Mouse (Mus musculus): Measurements from ENCODE around the gene Pter. TPM values are rescaled to one million over a fixed set of nuclear protein-coding genes. Genes with fewer than 3 reads are reported as not detected.

Gene Pter
- total RNA-seq, 1 experiment = 3.9 TPM

GRCm38 (mm10) chr2:12930338-12930737 is 6.5 kb downstream of the Pter start:
- no peak overlapping the region for H3K9ac ChIP-seq (ENCODE audit: insufficient read depth, low read depth, low read length, poor library complexity, severe bottlenecking)
- H3K4me3 ChIP-seq (ENCODE audit: insufficient read depth in 1 of 2, low read depth in 1 of 2, low read length in 2 of 2, poor library complexity in 1 of 2, severe bottlenecking in 1 of 2) = no peak overlapping the region
- TF ChIP-seq CHD2 (IDR thresholded peaks at IDR 0.05; ENCODE audit: low read depth, low read length) (no peak), HCFC1 (IDR thresholded peaks at IDR 0.05; ENCODE audit: borderline replicate concordance, insufficient read depth, low read length) (no peak), ZNF384 (IDR thresholded peaks at IDR 0.05; ENCODE audit: low read depth, low read length) (no peak), ZC3H11A (IDR thresholded peaks at IDR 0.05; ENCODE audit: borderline replicate concordance, low read depth, low read length) (no peak), MAFK (IDR thresholded peaks at IDR 0.05; ENCODE audit: insufficient read depth, low read depth, low read length) (no peak)
- in situ Hi-C loops (cut with MboI; ENCODE audit: low sequenced_read_pairs in 2 of 2, unreplicated experiment in 2 of 2) = no loop called here
- DNase-seq (ENCODE audit: low read depth, low spot score) = no peak
- H3K9me3 ChIP-seq (ENCODE audit: control insufficient read depth, insufficient read depth, low read depth, low read length) = no peaks in the 10 kb centered on the region
- no peaks in the 10 kb centered on the region for H3K36me3 ChIP-seq (ENCODE audit: control insufficient read depth, insufficient read depth, low read length, poor library complexity, severe bottlenecking)
- H3K4me1 ChIP-seq (ENCODE audit: control insufficient read depth in 2 of 2, insufficient read depth in 2 of 2, low read length in 2 of 2, poor library complexity in 1 of 2) = no peaks in the 10 kb centered on the region
- H3K27ac ChIP-seq (ENCODE audit: insufficient read depth, low read depth, low read length, poor library complexity, severe bottlenecking) = no peak overlapping the region

- TF ChIP-seq ZNF384 (IDR thresholded peaks at IDR 0.05; ENCODE audit: low read depth, low read length) (no peak), MAFK (IDR thresholded peaks at IDR 0.05; ENCODE audit: insufficient read depth, low read depth, low read length) (no peak), CHD2 (IDR thresholded peaks at IDR 0.05; ENCODE audit: low read depth, low read length) (no peak)
- in situ Hi-C loops (cut with MboI; ENCODE audit: low sequenced_read_pairs in 2 of 2, unreplicated experiment in 2 of 2) = no loop called here
- H3K9ac ChIP-seq (ENCODE audit: insufficient read depth, low read depth, low read length, poor library complexity, severe bottlenecking) = no peak overlapping the region
Observed at GRCm38 (mm10) chr2:12933905-12934304, 10.1 kb downstream of the Pter start.

GRCm38 (mm10) chr2:12935286-12935685 is 11.4 kb downstream of the Pter start:
- DNase-seq (ENCODE audit: low read depth, low spot score) = no peak
- H3K27ac ChIP-seq (ENCODE audit: insufficient read depth, low read depth, low read length, poor library complexity, severe bottlenecking) = no peak overlapping the region
- in situ Hi-C loops (cut with MboI; ENCODE audit: low sequenced_read_pairs in 2 of 2, unreplicated experiment in 2 of 2) = no loop called here
- no peaks in the 10 kb centered on the region for H3K9me3 ChIP-seq (ENCODE audit: control insufficient read depth, insufficient read depth, low read depth, low read length)
- H3K4me1 ChIP-seq (ENCODE audit: control insufficient read depth in 2 of 2, insufficient read depth in 2 of 2, low read length in 2 of 2, poor library complexity in 1 of 2) = no peaks in the 10 kb centered on the region
- no peaks in the 10 kb centered on the region for H3K36me3 ChIP-seq (ENCODE audit: control insufficient read depth, insufficient read depth, low read length, poor library complexity, severe bottlenecking)
- TF ChIP-seq ZNF384 (IDR thresholded peaks at IDR 0.05; ENCODE audit: low read depth, low read length) (no peak), ZC3H11A (IDR thresholded peaks at IDR 0.05; ENCODE audit: borderline replicate concordance, low read depth, low read length) (no peak), CHD2 (IDR thresholded peaks at IDR 0.05; ENCODE audit: low read depth, low read length) (no peak), HCFC1 (IDR thresholded peaks at IDR 0.05; ENCODE audit: borderline replicate concordance, insufficient read depth, low read length) (no peak), MAFK (IDR thresholded peaks at IDR 0.05; ENCODE audit: insufficient read depth, low read depth, low read length) (no peak)
- H3K4me3 ChIP-seq (ENCODE audit: insufficient read depth in 1 of 2, low read depth in 1 of 2, low read length in 2 of 2, poor library complexity in 1 of 2, severe bottlenecking in 1 of 2) = no peak overlapping the region
- H3K9ac ChIP-seq (ENCODE audit: insufficient read depth, low read depth, low read length, poor library complexity, severe bottlenecking) = no peak overlapping the region

More at GRCm38 (mm10) chr2:12933905-12934304, 10.1 kb downstream of the Pter start:
- H3K36me3 ChIP-seq (ENCODE audit: control insufficient read depth, insufficient read depth, low read length, poor library complexity, severe bottlenecking) = no peaks in the 10 kb centered on the region
- H3K9me3 ChIP-seq (ENCODE audit: control insufficient read depth, insufficient read depth, low read depth, low read length) = no peaks in the 10 kb centered on the region
- no peak for DNase-seq (ENCODE audit: low read depth, low spot score)
- H3K4me3 ChIP-seq (ENCODE audit: insufficient read depth in 1 of 2, low read depth in 1 of 2, low read length in 2 of 2, poor library complexity in 1 of 2, severe bottlenecking in 1 of 2) = no peak overlapping the region
- no peak overlapping the region for H3K27ac ChIP-seq (ENCODE audit: insufficient read depth, low read depth, low read length, poor library complexity, severe bottlenecking)
- no peaks in the 10 kb centered on the region for H3K4me1 ChIP-seq (ENCODE audit: control insufficient read depth in 2 of 2, insufficient read depth in 2 of 2, low read length in 2 of 2, poor library complexity in 1 of 2)

GRCm38 (mm10) chr2:12937461-12938217 is 13.8 kb downstream of the Pter start:
- no peak overlapping the region for H3K4me3 ChIP-seq (ENCODE audit: insufficient read depth in 1 of 2, low read depth in 1 of 2, low read length in 2 of 2, poor library complexity in 1 of 2, severe bottlenecking in 1 of 2)
- DNase-seq (ENCODE audit: low read depth, low spot score) = no peak
- in situ Hi-C loops (cut with MboI; ENCODE audit: low sequenced_read_pairs in 2 of 2, unreplicated experiment in 2 of 2) = no loop called here
- no peaks in the 10 kb centered on the region for H3K9me3 ChIP-seq (ENCODE audit: control insufficient read depth, insufficient read depth, low read depth, low read length)
- no peaks in the 10 kb centered on the region for H3K4me1 ChIP-seq (ENCODE audit: control insufficient read depth in 2 of 2, insufficient read depth in 2 of 2, low read length in 2 of 2, poor library complexity in 1 of 2)
- H3K36me3 ChIP-seq (ENCODE audit: control insufficient read depth, insufficient read depth, low read length, poor library complexity, severe bottlenecking) = no peaks in the 10 kb centered on the region
- H3K9ac ChIP-seq (ENCODE audit: insufficient read depth, low read depth, low read length, poor library complexity, severe bottlenecking) = no peak overlapping the region
- TF ChIP-seq MAFK (IDR thresholded peaks at IDR 0.05; ENCODE audit: insufficient read depth, low read depth, low read length) = no peak
- no peak overlapping the region for H3K27ac ChIP-seq (ENCODE audit: insufficient read depth, low read depth, low read length, poor library complexity, severe bottlenecking)

GRCm38 (mm10) chr2:12938641-12939040 is 14.8 kb downstream of the Pter start:
- in situ Hi-C loops (cut with MboI; ENCODE audit: low sequenced_read_pairs in 2 of 2, unreplicated experiment in 2 of 2) = no loop called here
- H3K9me3 ChIP-seq (ENCODE audit: control insufficient read depth, insufficient read depth, low read depth, low read length) = no peaks in the 10 kb centered on the region
- no peak overlapping the region for H3K27ac ChIP-seq (ENCODE audit: insufficient read depth, low read depth, low read length, poor library complexity, severe bottlenecking)
- H3K36me3 ChIP-seq (ENCODE audit: control insufficient read depth, insufficient read depth, low read length, poor library complexity, severe bottlenecking) = no peaks in the 10 kb centered on the region
- no peak overlapping the region for H3K9ac ChIP-seq (ENCODE audit: insufficient read depth, low read depth, low read length, poor library complexity, severe bottlenecking)
- DNase-seq (ENCODE audit: low read depth, low spot score) = no peak
- H3K4me1 ChIP-seq (ENCODE audit: control insufficient read depth in 2 of 2, insufficient read depth in 2 of 2, low read length in 2 of 2, poor library complexity in 1 of 2) = no peaks in the 10 kb centered on the region
- TF ChIP-seq ZNF384 (IDR thresholded peaks at IDR 0.05; ENCODE audit: low read depth, low read length) (no peak), ZC3H11A (IDR thresholded peaks at IDR 0.05; ENCODE audit: borderline replicate concordance, low read depth, low read length) (no peak), HCFC1 (IDR thresholded peaks at IDR 0.05; ENCODE audit: borderline replicate concordance, insufficient read depth, low read length) (no peak), MAFK (IDR thresholded peaks at IDR 0.05; ENCODE audit: insufficient read depth, low read depth, low read length) (no peak)
- no peak overlapping the region for H3K4me3 ChIP-seq (ENCODE audit: insufficient read depth in 1 of 2, low read depth in 1 of 2, low read length in 2 of 2, poor library complexity in 1 of 2, severe bottlenecking in 1 of 2)
